Mouse (Mus musculus) stomach, embryonic 14.5 days (tissue): ENCODE measurements around the gene Tnfrsf18. TPM values are rescaled to one million over a fixed set of nuclear protein-coding genes. Genes with fewer than 3 reads are reported as not detected.

ENCODE experiments used
- ATAC-seq: fragments of 200-750 bp; cut with Nextera tagmentation; 2 replicates; pipeline ENCODE4 v1.8.0; 2017; ENCODE audit warnings: low read depth, moderate TSS enrichment; ENCODE audit not compliant: insufficient number of reproducible peaks, insufficient read depth, low FRiP score
- H3K27ac ChIP-seq: fragments of 300-500 bp; sonication (generic); 2 replicates; pipeline ENCODE4 v1.5.1; 2014; ENCODE audit warnings: mild to moderate bottlenecking, low read length, moderate library complexity, mixed read lengths
- H3K27me3 ChIP-seq: fragments of 300-500 bp; sonication (generic); 2 replicates; pipeline ENCODE4 v1.6.1; 2014; ENCODE audit warnings: low read length, control low read depth, mixed read lengths; ENCODE audit not compliant: control insufficient read depth, insufficient read depth
- H3K36me3 ChIP-seq: fragments of 300-500 bp; sonication (generic); 2 replicates; pipeline ENCODE4 v1.6.1; 2014; ENCODE audit warnings: mild to moderate bottlenecking, control low read depth, low read length, moderate library complexity, mixed read lengths; ENCODE audit not compliant: control insufficient read depth, insufficient read depth
- H3K4me1 ChIP-seq: fragments of 300-500 bp; sonication (generic); 2 replicates; pipeline ENCODE4 v1.6.1; 2014; ENCODE audit warnings: low read length, control low read depth, mixed read lengths; ENCODE audit not compliant: control insufficient read depth, insufficient read depth
- H3K4me2 ChIP-seq: fragments of 300-500 bp; sonication (generic); replicated peaks from 2 replicates; pipeline ENCODE4 v1.6.1; 2014; ENCODE audit warnings: low read depth, low read length, control low read depth
- H3K4me3 ChIP-seq: fragments of 300-500 bp; sonication (generic); 2 replicates; pipeline ENCODE4 v1.5.1; 2014; ENCODE audit warnings: low read depth, low read length, control low read depth
- H3K9ac ChIP-seq: fragments of 300-500 bp; sonication (generic); replicated peaks from 2 replicates; pipeline ENCODE4 v1.6.1; 2014; ENCODE audit warnings: low read depth, mild to moderate bottlenecking, control low read depth, low read length, moderate library complexity, mixed read lengths
- H3K9me3 ChIP-seq: fragments of 300-500 bp; sonication (generic); 2 replicates; pipeline ENCODE4 v1.6.1; 2016; ENCODE audit warnings: low read depth, low read length, control low read depth; ENCODE audit not compliant: control insufficient read depth
- WGBS: fragments of 180-500 bp; shearing (Covaris S2); extraction: QIAGEN DNeasy Blood & Tissue Kit; methylation state at CpG from one replicate; pipeline ENCODE4 v1.1.7; 2014; 5-methylcytosine and 5-hydroxymethylcytosine counted together
- polyA plus RNA-seq: library from polyadenylated mRNA; unstranded; fragments of >200 nt; fragmentation: Nextera tagmentation; extraction: Ambion mirVana; gene quantifications from 2 replicates; pipeline ENCODE4 v1.2.1, GENCODE M21; 2014

Gene Tnfrsf18
- polyA plus RNA-seq, 1 experiment from 2014 or later: 2.7 TPM

DNA sequence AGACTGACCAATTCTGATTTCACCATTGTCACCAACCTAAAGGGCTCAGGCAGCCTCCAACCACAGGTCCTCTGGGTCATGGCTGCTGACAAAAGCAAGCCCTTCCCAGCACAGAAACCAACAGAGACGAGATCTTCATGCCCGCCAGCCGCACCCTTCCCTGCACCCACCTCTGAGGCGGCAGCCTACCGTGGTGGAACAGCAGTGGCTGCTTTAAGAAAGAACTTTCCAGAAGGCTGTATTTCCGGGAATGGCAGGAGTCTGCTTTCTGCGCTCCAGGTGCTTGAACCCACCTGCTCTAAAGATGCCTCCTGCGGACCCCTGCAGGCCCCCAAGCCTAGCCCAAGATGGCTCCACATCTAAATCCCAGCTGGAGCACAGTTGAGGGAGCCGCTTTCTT, 32.9 kb downstream of the Tnfrsf18 start:
- ATAC-seq: no peak
- 60% methylated on average over 9 of the region's 9 CpGs for WGBS
- Histone ChIP-seq H3K4me3 (peak overlapping the region; percentile 37), H3K9ac (peak overlapping the region; percentile 60), H3K4me1 (no peaks in the 10 kb centered on the region), H3K4me2 (peak overlapping the region; percentile 26), H3K36me3 (no peaks in the 10 kb centered on the region), H3K9me3 (no peaks in the 10 kb centered on the region), H3K27ac (peak overlapping the region; percentile 96), H3K27me3 (no peaks in the 10 kb centered on the region)

DNA sequence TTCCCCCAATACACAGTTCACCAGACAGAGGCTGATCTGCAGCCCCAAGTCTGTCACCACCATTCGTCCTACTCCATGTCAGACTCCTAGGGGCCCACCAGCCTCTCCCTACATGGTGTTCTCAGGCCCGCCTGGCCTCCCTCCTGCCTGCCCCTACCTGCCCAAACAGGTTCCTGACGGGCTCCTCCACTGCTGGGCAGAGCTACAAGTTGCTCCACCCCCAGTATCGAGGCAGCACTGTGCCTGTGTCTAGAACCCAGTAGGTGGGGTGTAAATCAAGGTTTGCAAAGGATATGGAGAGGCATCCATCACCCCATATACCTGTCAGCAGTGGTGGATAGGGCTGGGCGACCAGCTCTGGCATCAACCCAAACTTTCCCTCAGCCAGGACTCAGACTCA, 33.3 kb downstream of the Tnfrsf18 start, which contains the start of gene Ttll10:
Gene Ttll10, minus strand, starts transcription at position 154 of the 400 bp plus-strand sequence.
- H3K27ac ChIP-seq: peak within 1 kb of the TSS; percentile 96
- peak within 1 kb of the TSS; percentile 37 for H3K4me3 ChIP-seq
- H3K36me3 ChIP-seq: no peaks in the 10 kb centered on the region
- no peaks in the 10 kb centered on the region for H3K27me3 ChIP-seq
- H3K9ac ChIP-seq: peak within 1 kb of the TSS; percentile 60
- 29% methylated on average over 5 of the region's 5 CpGs for WGBS
- peak within 1 kb of the TSS; percentile 42 for H3K4me2 ChIP-seq
- ATAC-seq: peak; percentile 81
- H3K4me1 ChIP-seq: no peaks in the 10 kb centered on the region
- H3K9me3 ChIP-seq: no peaks in the 10 kb centered on the region

DNA sequence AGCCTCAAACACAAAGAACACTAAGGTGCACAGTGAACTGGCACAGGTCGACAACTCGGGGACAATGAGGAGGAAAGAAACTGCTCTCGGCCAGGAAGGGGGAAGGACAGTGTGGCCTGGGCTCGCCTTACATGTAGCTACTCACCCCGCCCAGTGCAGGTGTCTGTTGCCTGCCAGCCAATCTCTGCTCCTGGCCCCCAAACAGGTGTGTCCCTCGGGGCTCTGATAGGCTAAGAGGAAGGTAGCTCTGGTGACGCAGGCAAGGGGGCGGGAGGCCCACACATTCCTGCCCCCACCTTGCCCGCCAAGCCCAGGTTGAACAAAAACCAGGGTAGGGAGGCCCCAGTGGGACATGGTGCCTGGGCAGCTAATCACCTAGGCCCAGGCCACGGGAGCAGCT, 33.7 kb downstream of the Tnfrsf18 start:
- Histone ChIP-seq H3K4me3 (peak overlapping the region; percentile 37), H3K4me1 (no peaks in the 10 kb centered on the region), H3K4me2 (peak overlapping the region; percentile 26; the same call in 1 of the 2 replicates), H3K9ac (peak overlapping the region; percentile 60), H3K27ac (peak overlapping the region; percentile 96), H3K36me3 (no peaks in the 10 kb centered on the region), H3K27me3 (no peaks in the 10 kb centered on the region), H3K9me3 (no peaks in the 10 kb centered on the region)
- 25% methylated on average over 10 of the region's 10 CpGs for WGBS
- peak; percentile 97 for ATAC-seq

DNA sequence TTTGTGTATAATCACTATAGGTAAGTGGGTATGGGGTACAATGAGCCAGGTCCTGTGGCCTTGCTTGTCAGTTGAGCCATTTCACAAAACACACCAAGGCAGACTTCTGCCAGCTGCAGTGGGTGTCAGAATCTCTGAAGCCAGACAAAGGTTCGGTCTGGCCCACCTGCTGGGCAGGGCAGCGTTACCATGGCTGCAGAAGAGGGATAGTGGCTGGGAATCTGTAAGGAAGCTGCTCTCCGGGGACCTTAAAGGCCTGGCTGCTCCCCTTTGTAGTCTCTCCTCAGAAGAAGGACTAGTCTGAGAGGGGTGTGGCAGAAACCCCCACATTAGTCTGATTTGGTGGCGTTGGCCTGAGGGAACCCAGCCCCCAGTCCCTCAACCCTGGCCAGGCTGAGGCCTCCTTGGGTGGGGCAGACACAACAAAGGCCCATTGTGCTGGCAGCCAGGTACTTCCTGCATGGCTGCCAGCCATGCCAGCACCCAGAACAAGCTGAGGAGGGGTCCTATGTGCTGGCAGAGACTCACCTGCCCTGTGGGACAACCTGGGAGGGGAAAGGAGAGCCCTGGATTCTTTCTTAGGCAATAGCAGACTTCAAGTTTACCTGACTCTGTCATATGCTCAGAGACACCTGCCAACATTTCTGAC, 38.0 kb downstream of the Tnfrsf18 start:
- no peak overlapping the region for H3K9ac ChIP-seq
- 0 out of 2 replicates have a peak, but pooled peaks have one; percentile 20 for ATAC-seq
- H3K27ac ChIP-seq: peak overlapping the region; percentile 77
- H3K4me2 ChIP-seq: no peak overlapping the region
- H3K4me3 ChIP-seq: no peak overlapping the region
- H3K9me3 ChIP-seq: no peaks in the 10 kb centered on the region
- 0 out of 2 replicates have a peak, but pooled peaks cover 7% of the 10 kb centered on the region for H3K4me1 ChIP-seq
- 19% methylated on average over 4 of the region's 4 CpGs for WGBS
- no peaks in the 10 kb centered on the region for H3K27me3 ChIP-seq
- H3K36me3 ChIP-seq: no peaks in the 10 kb centered on the region

DNA sequence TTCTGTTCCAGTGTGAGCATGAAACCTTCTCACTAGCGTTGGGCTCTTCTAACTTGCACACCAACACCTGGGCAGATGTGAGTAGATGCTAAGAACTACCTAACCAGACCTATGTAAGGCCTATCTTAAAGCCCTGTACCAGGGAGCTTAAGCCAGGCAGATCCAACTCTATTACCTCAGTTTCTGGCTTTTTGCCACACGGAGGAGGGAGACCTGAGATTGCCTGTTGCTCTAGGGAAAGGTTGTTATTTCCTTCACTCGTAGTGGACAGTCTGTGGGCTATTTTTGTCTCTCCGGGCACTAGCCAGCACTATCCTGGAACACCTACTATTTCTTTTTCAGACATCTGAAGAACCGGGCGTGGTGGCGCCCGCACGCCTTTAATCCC, 38.5 kb downstream of the Tnfrsf18 start:
- 77% methylated on average over 9 of the region's 9 CpGs for WGBS
- ATAC-seq: no peak
- no peaks in the 10 kb centered on the region for H3K36me3 ChIP-seq
- 0 out of 2 replicates have a peak, but pooled peaks cover 7% of the 10 kb centered on the region for H3K4me1 ChIP-seq
- no peak overlapping the region for H3K9ac ChIP-seq
- no peaks in the 10 kb centered on the region for H3K27me3 ChIP-seq
- no peak overlapping the region for H3K4me3 ChIP-seq
- H3K27ac ChIP-seq: peak overlapping the region; percentile 77
- H3K4me2 ChIP-seq: no peak overlapping the region
- H3K9me3 ChIP-seq: no peaks in the 10 kb centered on the region

DNA sequence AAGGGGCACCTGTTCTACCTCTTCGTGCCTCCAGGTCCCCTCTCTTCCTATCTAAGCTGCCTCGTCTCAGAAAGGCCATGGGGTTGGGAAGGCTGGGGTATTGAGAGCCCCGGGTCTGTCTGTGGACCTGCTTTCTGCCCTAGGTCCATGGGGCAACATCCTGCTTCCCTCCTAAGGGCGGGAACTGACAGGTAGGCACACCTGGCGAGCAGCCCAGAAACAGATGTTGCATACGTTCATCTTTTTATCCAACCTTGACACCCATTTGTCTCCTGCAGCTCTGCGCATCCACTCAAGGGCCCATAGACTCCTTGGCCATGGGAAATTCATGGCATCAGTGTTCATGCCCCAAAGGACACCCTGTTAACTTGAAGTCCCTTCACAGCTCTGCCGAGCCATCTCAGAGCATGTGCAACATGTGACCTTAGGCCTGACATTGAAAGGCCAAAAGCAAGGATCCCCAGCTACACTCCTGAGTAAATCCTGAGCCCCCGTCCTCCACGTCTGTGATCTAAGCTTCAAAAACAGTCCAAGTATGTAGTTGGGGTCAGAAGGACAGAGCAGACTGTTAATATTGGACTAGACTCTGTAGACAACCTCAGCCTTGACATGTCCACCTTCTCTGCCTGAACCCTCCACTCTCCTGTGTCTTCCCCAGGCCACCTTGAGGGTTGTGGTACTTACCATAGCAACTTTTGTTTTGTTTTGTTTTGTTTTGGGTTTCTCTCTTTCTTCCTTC, 39.4 kb downstream of the Tnfrsf18 start:
- 84% methylated on average over 10 of the region's 10 CpGs for WGBS
- Histone ChIP-seq H3K4me2 (no peak overlapping the region), H3K9me3 (no peaks in the 10 kb centered on the region), H3K4me3 (no peak overlapping the region), H3K36me3 (no peaks in the 10 kb centered on the region), H3K27me3 (no peaks in the 10 kb centered on the region), H3K27ac (no peak overlapping the region), H3K9ac (no peak overlapping the region), H3K4me1 (0 out of 2 replicates have a peak, but pooled peaks cover 7% of the 10 kb centered on the region)
- no peak for ATAC-seq

DNA sequence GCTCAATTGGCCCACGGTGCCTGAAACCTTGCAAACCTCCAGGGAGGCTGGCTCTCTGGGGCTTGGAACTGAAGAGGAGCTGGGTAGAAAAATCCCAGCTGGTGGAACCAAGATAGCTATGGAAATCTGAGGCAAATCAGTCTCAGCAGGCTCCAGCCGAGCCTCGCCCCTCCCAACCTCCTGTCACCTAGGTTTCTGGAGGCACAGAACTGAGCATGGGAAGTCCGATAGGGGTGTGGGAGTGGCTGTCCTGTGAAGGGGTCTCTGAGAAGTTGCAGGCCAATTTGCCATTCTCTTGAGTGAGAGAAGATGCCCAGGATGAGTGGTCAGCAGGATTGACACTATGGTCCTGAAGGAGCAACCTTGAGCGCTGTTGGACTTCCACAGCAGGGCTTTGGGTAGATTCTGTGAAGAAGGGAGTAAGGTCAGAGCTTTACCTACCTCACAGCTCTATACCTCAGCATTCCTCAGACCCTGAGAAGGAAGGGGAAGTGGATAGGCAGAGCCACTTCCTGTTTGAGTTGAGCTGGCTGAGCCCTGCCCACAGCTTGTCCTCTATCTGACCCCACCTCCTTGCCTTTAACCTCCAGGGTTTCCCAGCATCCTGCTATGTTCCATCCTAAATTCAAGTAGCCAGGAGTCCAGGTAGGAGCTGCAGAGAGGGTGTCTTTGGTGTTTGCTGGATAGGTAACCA, 41.4 kb downstream of the Tnfrsf18 start:
- Histone ChIP-seq H3K27ac (no peak overlapping the region), H3K9me3 (no peaks in the 10 kb centered on the region), H3K4me3 (no peak overlapping the region), H3K36me3 (no peaks in the 10 kb centered on the region), H3K4me1 (0 out of 2 replicates have a peak, but pooled peaks cover 7% of the 10 kb centered on the region), H3K27me3 (no peaks in the 10 kb centered on the region), H3K9ac (no peak overlapping the region), H3K4me2 (no peak overlapping the region)
- ATAC-seq: no peak
- 48% methylated on average over 5 of the region's 5 CpGs for WGBS

DNA sequence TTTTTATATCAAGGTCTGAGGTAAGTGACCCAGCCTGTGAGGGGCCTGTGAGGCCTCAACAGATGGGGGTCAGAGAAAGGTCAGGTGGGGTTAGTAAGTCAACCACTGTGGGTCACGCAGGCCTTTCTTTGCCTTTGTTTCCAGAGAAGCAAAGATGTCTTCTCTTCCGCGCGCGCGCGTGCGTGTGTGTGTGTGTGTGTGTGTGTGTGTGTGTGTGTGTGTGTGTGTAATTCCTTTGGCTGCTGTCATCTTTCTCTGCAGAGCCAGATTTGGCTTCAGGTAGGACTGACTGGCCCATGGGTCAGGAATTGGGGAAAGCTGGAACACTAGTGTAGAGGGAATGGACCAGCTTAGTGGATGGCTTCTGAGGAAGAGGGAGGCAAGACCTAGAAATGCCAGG, 43.7 kb downstream of the Tnfrsf18 start:
- no peaks in the 10 kb centered on the region for H3K36me3 ChIP-seq

More for the DNA sequence above, 43.7 kb downstream of the Tnfrsf18 start:
- Histone ChIP-seq H3K4me2 (no peak overlapping the region), H3K27ac (no peak overlapping the region), H3K9me3 (no peaks in the 10 kb centered on the region), H3K4me1 (0 out of 2 replicates have a peak, but pooled peaks cover 7% of the 10 kb centered on the region), H3K9ac (no peak overlapping the region), H3K4me3 (no peak overlapping the region), H3K27me3 (no peaks in the 10 kb centered on the region)
- 81% methylated on average over 8 of the region's 8 CpGs for WGBS
- ATAC-seq: no peak
